Mouse (Mus musculus) frontal cortex, postnatal 25 days (tissue): ENCODE results near the gene Acy3.
"Not testable (repeated sequence)": the region's sequence is repeated elsewhere in the genome, so short reads cannot be mapped to it uniquely, and the experiment has no call there.

Experiments
- DNase-seq, 2 experiments: peaks; one replicate each; pipeline ENCODE4 v3.0.0; 2022; ENCODE audit warnings: low spot score in 2 of 2

Acy3 gene

GRCm38 (mm10) chr19:3974608-3975007, 11.8 kb upstream of the Acy3 start:
- DNase-seq, result not testable (repeated sequence)

- no peak for DNase-seq
Observed at GRCm38 (mm10) chr19:3975866-3976265, 10.5 kb upstream of the Acy3 start.

GRCm38 (mm10) chr19:3980309-3980708, 6.1 kb upstream of the Acy3 start:
- peak; percentile 41 to 71 for DNase-seq

GRCm38 (mm10) chr19:3980917-3981316, 5.5 kb upstream of the Acy3 start:
- no peak for DNase-seq

- DNase-seq, result no peak
Observed at GRCm38 (mm10) chr19:3983527-3984200, 2.7 kb upstream of the Acy3 start.

GRCm38 (mm10) chr19:3985261-3985681, 1.1 kb upstream of the Acy3 start:
- DNase-seq, result no peak

- no peak for DNase-seq
Observed at GRCm38 (mm10) chr19:3988066-3988465, 1.7 kb downstream of the Acy3 start.

- DNase-seq, result no peak
Observed at GRCm38 (mm10) chr19:3988750-3989149, 2.4 kb downstream of the Acy3 start.

- DNase-seq, result no peak
Observed at GRCm38 (mm10) chr19:3990804-3991203, 4.4 kb downstream of the Acy3 start.

- DNase-seq, result no peak
Observed at GRCm38 (mm10) chr19:3991562-3991961, 5.2 kb downstream of the Acy3 start.

GRCm38 (mm10) chr19:3991966-3992365, 5.6 kb downstream of the Acy3 start:
- DNase-seq, result no peak

GRCm38 (mm10) chr19:3992416-3992815, 6.0 kb downstream of the Acy3 start, which contains the start of gene Tbx10:
Gene Tbx10 (plus strand): TSS chr19:3992752.
- no peak for DNase-seq

- no peak for DNase-seq
Observed at GRCm38 (mm10) chr19:3994932-3995331, 8.6 kb downstream of the Acy3 start.

GRCm38 (mm10) chr19:3995505-3995904, 9.1 kb downstream of the Acy3 start:
- DNase-seq, result no peak

- DNase-seq, result no peak
Observed at GRCm38 (mm10) chr19:3996106-3996505, 9.7 kb downstream of the Acy3 start.

- DNase-seq, result no peak
Observed at GRCm38 (mm10) chr19:3996747-3997146, 10.4 kb downstream of the Acy3 start.

GRCm38 (mm10) chr19:3997231-3997630, 10.9 kb downstream of the Acy3 start:
- DNase-seq, result no peak

GRCm38 (mm10) chr19:3998335-3998734, 12.0 kb downstream of the Acy3 start:
- no peak for DNase-seq

- DNase-seq, result no peak
Observed at GRCm38 (mm10) chr19:3999121-3999730, 12.9 kb downstream of the Acy3 start.

- peak; percentile 93 to 94 for DNase-seq
Observed at GRCm38 (mm10) chr19:4000119-4000900, 13.9 kb downstream of the Acy3 start, which contains the start of the genes Nudt8 and Gm49405. Gene Nudt8 (plus strand): TSS chr19:4000580. Gene Gm49405 (plus strand): TSS chr19:4000626.

- DNase-seq, result no peak
Observed at GRCm38 (mm10) chr19:4000949-4001525, 14.7 kb downstream of the Acy3 start.

GRCm38 (mm10) chr19:4001752-4002151, 15.4 kb downstream of the Acy3 start:
- DNase-seq, result no peak
